11 mouse cellular contexts compared by ENCODE assay signal in genomic region chr13:21755707-21756106, GRCm38 (mm10). TPM values are rescaled to one million over a fixed set of nuclear protein-coding genes. Genes with fewer than 3 reads are reported as not detected.
DNase-seq lines count a peak whose midpoint lies in the region; ATAC-seq and TF ChIP-seq lines count a peak whose summit lies in the region.
"Had no signal": no experiment of that assay in that cellular context is flagged by ENCODE, and none has a peak within 500 bp of the region (broad histone marks: within the 10 kb centered on the region; RNA-seq: fewer than 3 reads in every experiment).

No protein-coding gene starts in this region.

- 74% methylated on average over 1 of the region's 1 CpGs for WGBS in heart, embryonic 11.5 days (ENCODE audit: insufficient replicate concordance)
- WGBS in kidney, postnatal 0 days = 34% methylated on average over 1 of the region's 1 CpGs
- WGBS in limb, embryonic 14.5 days = 89% methylated on average over 1 of the region's 1 CpGs

- no peak for ATAC-seq in heart, embryonic 11.5 days (replicated peaks; ENCODE audit: insufficient number of reproducible peaks, low FRiP score, low TSS enrichment)
- ATAC-seq in kidney, postnatal 0 days (replicated peaks; ENCODE audit: low FRiP score, low read depth) = no peak
- no peak for ATAC-seq in limb, embryonic 14.5 days (ENCODE audit: low FRiP score, low read depth)

- no peaks in the 10 kb centered on the region; the same call in 1 of the 2 replicates for H3K79me2 ChIP-seq in MEL (ENCODE audit: control insufficient read depth, insufficient read depth, low read length, poor library complexity)

- H3K27me3 ChIP-seq in heart, embryonic 11.5 days (ENCODE audit: control insufficient read depth, insufficient read depth, low read length) = no peaks in the 10 kb centered on the region
- H3K27me3 ChIP-seq in kidney, postnatal 0 days (ENCODE audit: insufficient read depth, low read length) = no peaks in the 10 kb centered on the region
- no peaks in the 10 kb centered on the region for H3K27me3 ChIP-seq in MEL (ENCODE audit: control insufficient read depth in 1 of 2, insufficient read depth in 2 of 2, low read length in 2 of 2)
- no peaks in the 10 kb centered on the region for H3K27me3 ChIP-seq in limb, embryonic 14.5 days (ENCODE audit: control insufficient read depth, insufficient read depth, low read length)

- H3K4me3 ChIP-seq in heart, embryonic 11.5 days (ENCODE audit: low read depth, low read length) = no peak overlapping the region
- no peak overlapping the region for H3K4me3 ChIP-seq in kidney, postnatal 0 days (replicated peaks; ENCODE audit: low read depth, low read length)
- H3K4me3 ChIP-seq in MEL (ENCODE audit: control insufficient read depth in 1 of 2, insufficient read depth in 1 of 2, low read depth in 2 of 2, low read length in 2 of 2) = no peak overlapping the region; a peak in 1 of 4 replicates
- no peak overlapping the region for H3K4me3 ChIP-seq in limb, embryonic 14.5 days (replicated peaks; ENCODE audit: low read length)
- H3K4me3 ChIP-seq: gastrocnemius, adult 2 months had no signal

- no peaks in the 10 kb centered on the region for H3K36me3 ChIP-seq in heart, embryonic 11.5 days (ENCODE audit: control insufficient read depth, insufficient read depth, low read length)
- H3K36me3 ChIP-seq in kidney, postnatal 0 days (ENCODE audit: insufficient read depth, low read length) = no peaks in the 10 kb centered on the region
- peaks cover 0 to 19% of the 10 kb centered on the region in 2 experiments; a peak in 2 of 4 replicates for H3K36me3 ChIP-seq in MEL (ENCODE audit: control insufficient read depth in 1 of 2, insufficient read depth in 2 of 2, low read length in 2 of 2)
- no peaks in the 10 kb centered on the region for H3K36me3 ChIP-seq in limb, embryonic 14.5 days (ENCODE audit: control insufficient read depth, insufficient read depth, low read length)

- TF ChIP-seq POLR2A in MEL (IDR thresholded peaks at IDR 0.05; ENCODE audit: control insufficient read depth in 1 of 2, insufficient read depth in 1 of 2, low read depth in 1 of 2, low read length in 2 of 2, poor library complexity in 1 of 2) = no peak
- no peak for TF ChIP-seq POLR2A in limb, embryonic 14.5 days (IDR thresholded peaks at IDR 0.05; ENCODE audit: borderline replicate concordance, extremely low read depth, insufficient read depth, insufficient read length)

- H3K27ac ChIP-seq in heart, embryonic 11.5 days (ENCODE audit: low read depth, low read length) = peak overlapping the region; percentile 29; the same call in 1 of the 2 replicates
- H3K27ac ChIP-seq in kidney, postnatal 0 days = no peak overlapping the region
- peak overlapping the region; percentile 97; the same call in 1 of the 2 replicates for H3K27ac ChIP-seq in MEL (ENCODE audit: control insufficient read depth, low read depth, low read length)
- no peak overlapping the region for H3K27ac ChIP-seq in limb, embryonic 14.5 days (replicated peaks; ENCODE audit: low read depth, low read length)
- H3K27ac ChIP-seq: gastrocnemius, adult 2 months had no signal

- intact Hi-C loops in heart, postnatal 36 days (cut with DNase I) = no loop called here

- DNase-seq in heart, postnatal 36 days = no peak
- no peak for DNase-seq in kidney, postnatal 0 days (ENCODE audit: low spot score)
- DNase-seq in kidney, postnatal 10 days = no peak
- peak; percentile 51 for DNase-seq in MEL (ENCODE audit: low read depth, low spot score)
- no peak for DNase-seq in limb, embryonic 14.5 days (ENCODE audit: low spot score)
- no peak for DNase-seq in cerebellum, postnatal 14 days
- no peak for DNase-seq in adrenal gland, postnatal 25 days
- DNase-seq: cerebellum, adult 18-20 months; gastrocnemius, adult 2 months; kidney, postnatal 4 days had no signal

- H3K9me3 ChIP-seq in heart, embryonic 11.5 days (replicated peaks; ENCODE audit: control insufficient read depth, low read length) = no peaks in the 10 kb centered on the region
- H3K9me3 ChIP-seq in kidney, postnatal 0 days (replicated peaks; ENCODE audit: low read length) = no peaks in the 10 kb centered on the region
- H3K9me3 ChIP-seq in MEL (replicated peaks; ENCODE audit: insufficient read depth, low read length) = no peaks in the 10 kb centered on the region
- no peaks in the 10 kb centered on the region for H3K9me3 ChIP-seq in limb, embryonic 14.5 days (ENCODE audit: control insufficient read depth, low read length)

- TF ChIP-seq RAD21 in MEL (IDR thresholded peaks at IDR 0.05; ENCODE audit: low read depth, low read length) = no peak

- H3K4me1 ChIP-seq in heart, embryonic 11.5 days (ENCODE audit: control insufficient read depth, insufficient read depth, low read length) = peaks cover 10% of the 10 kb centered on the region
- H3K4me1 ChIP-seq in kidney, postnatal 0 days (replicated peaks; ENCODE audit: insufficient read depth, low read length) = no peaks in the 10 kb centered on the region
- peaks cover 0 to 5% of the 10 kb centered on the region in 2 experiments; a peak in 3 of 4 replicates for H3K4me1 ChIP-seq in MEL (ENCODE audit: control insufficient read depth in 1 of 2, insufficient read depth in 2 of 2, low read length in 2 of 2)
- H3K4me1 ChIP-seq in limb, embryonic 14.5 days (ENCODE audit: control insufficient read depth, insufficient read depth, low read length) = peaks cover 12% of the 10 kb centered on the region

- peak overlapping the region; percentile 52 for H3K4me2 ChIP-seq in heart, embryonic 11.5 days
- H3K4me2 ChIP-seq in kidney, postnatal 0 days (ENCODE audit: low read length) = 0 out of 2 replicates have a peak overlapping the region, but pooled peaks have one; percentile 7
- H3K4me2 ChIP-seq in limb, embryonic 14.5 days (replicated peaks; ENCODE audit: low read depth, low read length, severe bottlenecking) = 0 out of 2 replicates have a peak overlapping the region, but pooled peaks have one; percentile 13

- no peak for TF ChIP-seq CTCF in kidney, postnatal 0 days (IDR thresholded peaks at IDR 0.05; ENCODE audit: low read depth)
- no peak for TF ChIP-seq CTCF in MEL (IDR thresholded peaks at IDR 0.05 in 2 of 3, conservative IDR thresholded peaks at IDR 0.05 in 1 of 3; ENCODE audit: control insufficient read depth in 1 of 3, insufficient read depth in 1 of 3, low read depth in 2 of 3, low read length in 3 of 3, poor library complexity in 1 of 3, severe bottlenecking in 1 of 3)

- TF ChIP-seq EP300 in MEL (IDR thresholded peaks at IDR 0.05; ENCODE audit: low read depth in 1 of 2, low read length in 2 of 2) = no peak

- no peak overlapping the region for H3K9ac ChIP-seq in heart, embryonic 11.5 days (ENCODE audit: low read depth, low read length)
- H3K9ac ChIP-seq in kidney, postnatal 0 days (ENCODE audit: low read depth, low read length) = no peak overlapping the region
- H3K9ac ChIP-seq in MEL (ENCODE audit: control insufficient read depth, low read depth, low read length, poor library complexity, severe bottlenecking) = peak overlapping the region; percentile 82
- no peak overlapping the region for H3K9ac ChIP-seq in limb, embryonic 14.5 days (ENCODE audit: low read depth, low read length, severe bottlenecking)

RNA-seq across cellular contexts. Expression of gene Hist1h2bn, which starts 1.8 kb away (rescaled TPM):
- 1.6 and 2.0 TPM in 2 replicates for polyA plus RNA-seq in heart, embryonic 11.5 days (2014; fragmentation: Nextera tagmentation; extraction: Ambion mirVana)
- total RNA-seq in heart, postnatal 36 days (2021) = 10 to 100 TPM; 11.8 to 13.3 TPM
- 1.8 and 4.6 TPM in 2 replicates for polyA plus RNA-seq in kidney, postnatal 0 days (2015; fragmentation: Nextera tagmentation; extraction: Ambion mirVana)
- 1,714 and 2,074 TPM in 2 replicates for total RNA-seq in MEL (2012; rRNA removed)
- 1 to 10 TPM in 1 of 2 experiments, not detected in 1; 5.6 TPM for polyA plus RNA-seq in MEL (2012; ENCODE audit: insufficient read depth in 1 of 2, insufficient read length in 2 of 2, low read depth in 1 of 2, low replicate concordance in 2 of 2, missing spikeins in 1 of 2)
- 15.3 and 18.4 TPM in 2 replicates for polyA plus RNA-seq in limb, embryonic 14.5 days (2012; rRNA removed)
- polyA plus RNA-seq in limb, embryonic 14.5 days (2014; fragmentation: Nextera tagmentation; extraction: Ambion mirVana) = 3.2 and 3.4 TPM in 2 replicates
- 52.6 and 54.5 TPM in 2 replicates for total RNA-seq in adrenal gland, postnatal 25 days (2021)

RNA-seq across cellular contexts. Expression of gene Hist1h2ak, which starts 2.1 kb away (rescaled TPM):
- 3.1 and 4.2 TPM in 2 replicates for polyA plus RNA-seq in heart, embryonic 11.5 days (2014; fragmentation: Nextera tagmentation; extraction: Ambion mirVana)
- total RNA-seq in heart, postnatal 36 days (2021) = 1 to 10 TPM; 9.0 to 9.3 TPM
- 18.1 and 21.5 TPM in 2 replicates for polyA plus RNA-seq in kidney, postnatal 0 days (2015; fragmentation: Nextera tagmentation; extraction: Ambion mirVana)
- 1,127 and 1,310 TPM in 2 replicates for total RNA-seq in MEL (2012; rRNA removed)
- polyA plus RNA-seq in MEL (2012; ENCODE audit: insufficient read depth in 1 of 2, insufficient read length in 2 of 2, low read depth in 1 of 2, low replicate concordance in 2 of 2, missing spikeins in 1 of 2) = 10 to 100 TPM in 1 of 2 experiments, not detected in 1; 10.6 TPM
- polyA plus RNA-seq in limb, embryonic 14.5 days (2012; rRNA removed) = 26.8 and 28.1 TPM in 2 replicates
- polyA plus RNA-seq in limb, embryonic 14.5 days (2014; fragmentation: Nextera tagmentation; extraction: Ambion mirVana) = 11.0 and 17.9 TPM in 2 replicates
- total RNA-seq in adrenal gland, postnatal 25 days (2021) = 28.8 and 39.5 TPM in 2 replicates

RNA-seq across cellular contexts. Expression of gene Hist1h4k, which starts 5.4 kb away (rescaled TPM):
- polyA plus RNA-seq in heart, embryonic 11.5 days (2014; fragmentation: Nextera tagmentation; extraction: Ambion mirVana) = 3.0 TPM in 1 of 2 replicates, not detected in the other
- total RNA-seq in heart, postnatal 36 days (2021) = 10 to 100 TPM; 52.5 to 54.1 TPM
- polyA plus RNA-seq in kidney, postnatal 0 days (2015; fragmentation: Nextera tagmentation; extraction: Ambion mirVana) = 2.0 and 3.0 TPM in 2 replicates
- total RNA-seq in MEL (2012; rRNA removed) = 3,283 and 3,531 TPM in 2 replicates
- polyA plus RNA-seq in MEL (2012; ENCODE audit: insufficient read depth in 1 of 2, insufficient read length in 2 of 2, low read depth in 1 of 2, low replicate concordance in 2 of 2, missing spikeins in 1 of 2) = 10 to 100 TPM in 1 of 2 experiments, not detected in 1; 19.1 TPM
- 22.1 and 22.3 TPM in 2 replicates for polyA plus RNA-seq in limb, embryonic 14.5 days (2012; rRNA removed)
- 1.4 and 4.0 TPM in 2 replicates for polyA plus RNA-seq in limb, embryonic 14.5 days (2014; fragmentation: Nextera tagmentation; extraction: Ambion mirVana)
- total RNA-seq in adrenal gland, postnatal 25 days (2021) = 152 and 260 TPM in 2 replicates

RNA-seq across cellular contexts. Expression of gene Hist1h4j, which starts 20.8 kb away (rescaled TPM):
- 0.79 and 1.1 TPM in 2 replicates for polyA plus RNA-seq in heart, embryonic 11.5 days (2014; fragmentation: Nextera tagmentation; extraction: Ambion mirVana)
- total RNA-seq in heart, postnatal 36 days (2021) = 1 to 10 TPM; 3.6 to 4.6 TPM
- polyA plus RNA-seq in kidney, postnatal 0 days (2015; fragmentation: Nextera tagmentation; extraction: Ambion mirVana) = 0.34 and 0.65 TPM in 2 replicates
- 947 and 1,094 TPM in 2 replicates for total RNA-seq in MEL (2012; rRNA removed)
- 1 to 10 TPM in 1 of 2 experiments, not detected in 1; 2.7 TPM for polyA plus RNA-seq in MEL (2012; ENCODE audit: insufficient read depth in 1 of 2, insufficient read length in 2 of 2, low read depth in 1 of 2, low replicate concordance in 2 of 2, missing spikeins in 1 of 2)
- 13.7 and 13.8 TPM in 2 replicates for polyA plus RNA-seq in limb, embryonic 14.5 days (2012; rRNA removed)
- polyA plus RNA-seq in limb, embryonic 14.5 days (2014; fragmentation: Nextera tagmentation; extraction: Ambion mirVana) = 1.00 and 1.3 TPM in 2 replicates
- 20.5 and 22.8 TPM in 2 replicates for total RNA-seq in adrenal gland, postnatal 25 days (2021)

RNA-seq across cellular contexts. Expression of gene Hist1h1b, which starts 24.7 kb away (rescaled TPM):
- 5.9 and 10.8 TPM in 2 replicates for polyA plus RNA-seq in heart, embryonic 11.5 days (2014; fragmentation: Nextera tagmentation; extraction: Ambion mirVana)
- 10 to 100 TPM in 1 of 2 experiments, 1 to 10 TPM in 1; 9.8 to 10.6 TPM for total RNA-seq in heart, postnatal 36 days (2021)
- polyA plus RNA-seq in kidney, postnatal 0 days (2015; fragmentation: Nextera tagmentation; extraction: Ambion mirVana) = 13.2 and 13.8 TPM in 2 replicates
- total RNA-seq in MEL (2012; rRNA removed) = 1,140 and 1,462 TPM in 2 replicates
- polyA plus RNA-seq in MEL (2012; ENCODE audit: insufficient read depth in 1 of 2, insufficient read length in 2 of 2, low read depth in 1 of 2, low replicate concordance in 2 of 2, missing spikeins in 1 of 2) = 1 to 10 TPM in 1 of 2 experiments, not detected in 1; 2.9 TPM
- polyA plus RNA-seq in limb, embryonic 14.5 days (2012; rRNA removed) = 5.9 and 6.7 TPM in 2 replicates
- 8.9 and 13.0 TPM in 2 replicates for polyA plus RNA-seq in limb, embryonic 14.5 days (2014; fragmentation: Nextera tagmentation; extraction: Ambion mirVana)
- 48.9 and 60.4 TPM in 2 replicates for total RNA-seq in adrenal gland, postnatal 25 days (2021)

Comparison
In these comparisons a context has a peak if more than half of its experiments do, and no peak if none do; other contexts are left out.
1. H3K27ac ChIP-seq: peak in heart, embryonic 11.5 days (single experiment) and MEL (single experiment); none in kidney, postnatal 0 days (single experiment) and limb, embryonic 14.5 days (single experiment).
2. Peak in every context shown above with its lines, with median percentiles within 50 percentile points of each other: H3K4me2 ChIP-seq.